Mouse (Mus musculus) midbrain, postnatal 0 days (tissue): Measurements from ENCODE around the gene Hsd17b13. TPM values are rescaled to one million over a fixed set of nuclear protein-coding genes. Genes with fewer than 3 reads are reported as not detected.

Source experiments
- ATAC-seq: fragments of 200-750 bp; cut with Nextera tagmentation; 2 replicates; pipeline ENCODE4 v1.8.0; 2017; ENCODE audit warnings: moderate number of reproducible peaks, mild to moderate bottlenecking, moderate TSS enrichment, moderate library complexity; ENCODE audit not compliant: low FRiP score
- DNase-seq: peaks from one replicate; pipeline ENCODE4 v3.0.0-alpha.2; 2015; ENCODE audit warnings: low spot score
- H3K27ac ChIP-seq: fragments of 300-500 bp; sonication (generic); 2 replicates; pipeline ENCODE4 v1.5.1; 2014; ENCODE audit warnings: low read depth, mild to moderate bottlenecking, low read length, mixed read lengths
- H3K27me3 ChIP-seq: fragments of 300-500 bp; sonication (generic); 2 replicates; pipeline ENCODE4 v1.6.1; 2014; ENCODE audit warnings: low read length, control low read depth, mixed read lengths; ENCODE audit not compliant: insufficient read depth
- H3K36me3 ChIP-seq: fragments of 300-500 bp; sonication (generic); 2 replicates; pipeline ENCODE4 v1.6.1; 2014; ENCODE audit warnings: low read length, control low read depth, mixed read lengths; ENCODE audit not compliant: insufficient read depth
- H3K4me1 ChIP-seq: fragments of 300-500 bp; sonication (generic); 2 replicates; pipeline ENCODE4 v1.6.1; 2014; ENCODE audit warnings: mild to moderate bottlenecking, control low read depth, antibody characterized with exemption, low read length, mixed read lengths; ENCODE audit not compliant: insufficient read depth
- H3K4me2 ChIP-seq: fragments of 300-500 bp; sonication (generic); 2 replicates; pipeline ENCODE4 v1.6.1; 2014; ENCODE audit warnings: low read depth, mild to moderate bottlenecking, low read length, mixed read lengths; ENCODE audit not compliant: poor library complexity, severe bottlenecking
- H3K4me3 ChIP-seq: fragments of 300-500 bp; sonication (generic); 2 replicates; pipeline ENCODE4 v1.5.1; 2014; ENCODE audit warnings: low read depth, mild to moderate bottlenecking, low read length, moderate library complexity
- H3K9ac ChIP-seq: fragments of 300-500 bp; sonication (generic); replicated peaks from 2 replicates; pipeline ENCODE4 v1.6.1; 2014; ENCODE audit warnings: mild to moderate bottlenecking, low read length, moderate library complexity, mixed read lengths; ENCODE audit not compliant: poor library complexity, severe bottlenecking
- H3K9me3 ChIP-seq: fragments of 300-500 bp; sonication (generic); 2 replicates; pipeline ENCODE4 v1.6.1; 2016; ENCODE audit warnings: low read length, control low read depth
- CTCF ChIP-seq: IDR thresholded peaks from 2 replicates; pipeline ENCODE4 v1.5.1; 2016; ENCODE audit warnings: antibody characterized with exemption, mild to moderate bottlenecking
- WGBS: fragments of 180-500 bp; shearing (Covaris S2); extraction: QIAGEN DNeasy Blood & Tissue Kit; methylation state at CpG from one replicate; pipeline ENCODE4 v1.1.7; 2014; 5-methylcytosine and 5-hydroxymethylcytosine counted together
- polyA plus RNA-seq: library from polyadenylated mRNA; unstranded; fragments of >200 nt; fragmentation: Nextera tagmentation; extraction: Ambion mirVana; gene quantifications from 2 replicates; pipeline ENCODE4 v1.2.1, GENCODE M21; 2015
- total RNA-seq: library from RNA; depleted of rRNA; stranded (reverse); fragments of >200 nt; gene quantifications from 2 replicates; pipeline ENCODE4 v1.2.3, GENCODE M21; 2014

Hsd17b13 gene
- total and polyA plus RNA-seq, 2 experiments from 2014 or later, result 0.27 TPM; not detected in 1

DNA sequence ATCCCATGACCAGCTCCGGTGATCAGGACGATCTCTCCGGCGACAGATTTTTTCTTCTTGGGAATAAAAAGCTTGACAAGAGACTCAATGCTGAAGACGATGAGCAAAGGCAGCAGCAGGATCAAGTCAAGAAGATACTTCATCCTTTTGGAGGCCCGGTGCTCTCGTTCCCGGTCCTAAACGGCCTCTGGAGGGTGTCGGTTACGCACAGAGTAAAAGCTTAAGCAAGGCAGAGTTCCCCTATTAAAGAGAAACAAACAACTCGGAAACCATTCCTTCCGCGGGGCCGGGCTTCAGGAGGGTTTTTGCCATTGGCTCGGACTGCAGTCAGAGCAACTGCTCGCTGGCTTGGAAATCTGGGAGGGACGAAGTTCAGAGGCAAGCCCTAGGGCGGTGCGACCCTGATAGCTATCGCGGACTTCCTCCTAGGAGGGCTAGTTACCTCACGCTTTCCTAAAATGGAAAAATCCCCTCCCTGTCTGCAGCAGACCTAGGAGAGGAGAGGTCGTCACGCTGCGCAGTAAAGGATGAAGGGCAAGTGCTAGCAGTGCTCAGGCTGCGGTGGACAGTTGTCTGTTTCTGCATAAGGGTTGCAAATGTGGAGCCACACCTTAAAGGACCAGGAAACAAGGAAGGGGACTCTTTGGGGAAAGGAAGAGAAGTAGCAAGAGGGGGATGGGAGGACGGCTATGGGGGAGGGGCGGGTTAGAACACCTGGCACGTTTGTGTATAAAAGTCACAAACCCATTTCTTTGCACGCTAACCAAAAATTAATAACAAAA, 44.6 kb upstream of the Hsd17b13 start, which contains the start of gene Hsd17b11:
Gene Hsd17b11 (minus strand): TSS at position 323 of the 782 bp plus-strand sequence.
- peak; percentile 80 for DNase-seq

GRCm38 (mm10) chr5:104011419-104011818, 34.2 kb upstream of the Hsd17b13 start:
- ATAC-seq, result no peak
- no peak for DNase-seq
- H3K4me3 ChIP-seq, result no peak overlapping the region
- no peaks in the 10 kb centered on the region; the same call in 1 of the 2 replicates for H3K9me3 ChIP-seq
- no peak for TF ChIP-seq CTCF
- H3K9ac ChIP-seq, result no peak overlapping the region
- no peak overlapping the region for H3K4me2 ChIP-seq
- no peak overlapping the region for H3K27ac ChIP-seq
- no peaks in the 10 kb centered on the region for H3K27me3 ChIP-seq
- H3K4me1 ChIP-seq, result no peaks in the 10 kb centered on the region
- no peaks in the 10 kb centered on the region for H3K36me3 ChIP-seq

More for the DNA sequence above, 44.6 kb upstream of the Hsd17b13 start, which contains the start of gene Hsd17b11:
- 1% methylated on average over 31 of the region's 31 CpGs for WGBS
- Histone ChIP-seq H3K4me2 (peak within 1 kb of the TSS; percentile 90), H3K27ac (peak within 1 kb of the TSS; percentile 55), H3K36me3 (no peaks in the 10 kb centered on the region), H3K9me3 (no peaks in the 10 kb centered on the region), H3K9ac (peak within 1 kb of the TSS; percentile 64), H3K4me1 (0 out of 2 replicates have a peak, but pooled peaks cover 4% of the 10 kb centered on the region), H3K4me3 (peak within 1 kb of the TSS; percentile 53), H3K27me3 (no peaks in the 10 kb centered on the region)
- peak; percentile 62; the same call in 1 of the 2 replicates for ATAC-seq
- no peak for TF ChIP-seq CTCF

GRCm38 (mm10) chr5:104010261-104010660, 33.1 kb upstream of the Hsd17b13 start:
- ATAC-seq, result no peak
- Histone ChIP-seq H3K27ac (no peak overlapping the region), H3K4me2 (no peak overlapping the region), H3K9ac (no peak overlapping the region), H3K9me3 (no peaks in the 10 kb centered on the region; the same call in 1 of the 2 replicates), H3K4me1 (no peaks in the 10 kb centered on the region), H3K4me3 (no peak overlapping the region), H3K27me3 (no peaks in the 10 kb centered on the region), H3K36me3 (no peaks in the 10 kb centered on the region)
- TF ChIP-seq CTCF, result no peak
- no peak for DNase-seq
- WGBS, result 95% methylated on average over 7 of the region's 7 CpGs

DNA sequence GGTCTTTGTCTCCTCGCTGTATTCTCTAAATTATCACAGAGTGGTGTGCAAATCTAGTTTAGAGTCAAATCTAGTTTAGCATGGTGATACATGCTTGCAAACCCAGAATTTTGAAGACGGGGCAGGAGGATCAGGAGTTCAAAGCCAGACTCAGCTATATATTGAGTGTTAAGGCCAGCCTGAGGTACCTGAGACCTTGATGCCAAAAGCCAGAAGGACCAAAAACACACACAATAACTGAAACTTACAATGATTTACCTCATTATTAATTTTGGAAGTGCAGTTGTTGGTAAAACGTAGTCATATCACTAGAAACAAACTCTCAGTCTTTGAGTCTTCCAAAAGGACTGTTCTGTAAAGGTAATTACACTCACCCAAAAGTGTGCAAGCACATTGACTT, 32.2 kb upstream of the Hsd17b13 start:
- ATAC-seq (no peak), DNase-seq (no peak)
- TF ChIP-seq CTCF, result no peak
- Histone ChIP-seq H3K27ac (no peak overlapping the region), H3K9ac (no peak overlapping the region), H3K36me3 (no peaks in the 10 kb centered on the region), H3K4me1 (no peaks in the 10 kb centered on the region), H3K4me2 (no peak overlapping the region), H3K4me3 (no peak overlapping the region), H3K9me3 (no peaks in the 10 kb centered on the region), H3K27me3 (no peaks in the 10 kb centered on the region)
- WGBS, result 92% methylated on average over 3 of the region's 3 CpGs

GRCm38 (mm10) chr5:104007801-104008200, 30.6 kb upstream of the Hsd17b13 start:
- Histone ChIP-seq H3K36me3 (no peaks in the 10 kb centered on the region), H3K4me1 (peaks cover 5% of the 10 kb centered on the region; the same call in 1 of the 2 replicates), H3K27ac (no peak overlapping the region), H3K4me2 (no peak overlapping the region), H3K27me3 (no peaks in the 10 kb centered on the region), H3K9ac (no peak overlapping the region), H3K4me3 (no peak overlapping the region), H3K9me3 (no peaks in the 10 kb centered on the region)
- no peak for DNase-seq
- ATAC-seq, result no peak
- WGBS, result 70% methylated on average over 5 of the region's 5 CpGs
- no peak for TF ChIP-seq CTCF

- no peaks in the 10 kb centered on the region for H3K27me3 ChIP-seq
- no peak for TF ChIP-seq CTCF
- no peak overlapping the region for H3K4me2 ChIP-seq
- no peaks in the 10 kb centered on the region for H3K9me3 ChIP-seq
- no peaks in the 10 kb centered on the region for H3K36me3 ChIP-seq
- peaks cover 5% of the 10 kb centered on the region; the same call in 1 of the 2 replicates for H3K4me1 ChIP-seq
- no peak overlapping the region for H3K27ac ChIP-seq
- DNase-seq (no peak), ATAC-seq (no peak)
- no peak overlapping the region for H3K9ac ChIP-seq
- H3K4me3 ChIP-seq, result no peak overlapping the region
- WGBS, result 78% methylated on average over 3 of the region's 3 CpGs
These were observed 29.6 kb upstream of the Hsd17b13 start for GRCm38 (mm10) chr5:104006811-104007210.
